Mouse (Mus musculus) 416B (cell line): ENCODE data around the gene D630045J12Rik.

Source experiments
- DNase-seq: peaks from one replicate; pipeline ENCODE4 v3.0.0; 2011; ENCODE audit warnings: low read depth

D630045J12Rik gene

DNA sequence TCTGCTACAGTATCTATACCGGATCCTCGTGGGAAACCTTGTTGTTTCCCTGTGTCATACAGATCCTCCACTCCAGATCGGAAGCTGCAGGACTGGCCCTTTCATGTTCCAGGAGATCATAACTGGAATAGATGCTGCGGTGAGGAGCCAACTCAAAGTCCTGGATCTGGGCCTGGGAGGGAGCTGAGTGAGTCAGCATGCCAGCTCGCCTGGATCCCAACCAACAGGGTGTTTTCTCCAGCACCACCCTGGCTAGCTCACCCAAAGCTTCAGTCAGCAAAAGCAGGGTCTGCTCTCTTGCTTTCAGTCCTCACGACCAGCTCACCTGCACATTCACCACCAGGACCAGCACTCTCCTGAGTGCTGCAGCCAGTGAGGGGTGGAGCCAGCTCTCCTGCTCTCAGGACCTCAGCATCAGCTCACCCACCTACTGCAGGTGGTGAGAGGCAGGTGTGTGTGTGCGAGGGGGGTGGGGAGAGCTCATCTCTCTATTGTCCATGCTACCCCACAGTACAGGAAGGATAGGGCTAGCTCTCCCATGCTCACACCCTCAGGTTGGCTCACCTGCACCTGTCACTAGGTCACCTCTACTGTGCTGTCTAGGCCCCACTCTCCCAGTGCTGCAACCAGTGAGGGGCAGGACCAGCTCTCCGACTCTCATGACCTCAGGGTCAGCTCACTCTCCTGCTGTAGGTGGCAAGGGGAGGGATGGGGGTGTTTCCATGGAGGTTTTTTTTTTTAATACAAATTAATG is 118.8 kb downstream of the D630045J12Rik start:
- no peak for DNase-seq

DNA sequence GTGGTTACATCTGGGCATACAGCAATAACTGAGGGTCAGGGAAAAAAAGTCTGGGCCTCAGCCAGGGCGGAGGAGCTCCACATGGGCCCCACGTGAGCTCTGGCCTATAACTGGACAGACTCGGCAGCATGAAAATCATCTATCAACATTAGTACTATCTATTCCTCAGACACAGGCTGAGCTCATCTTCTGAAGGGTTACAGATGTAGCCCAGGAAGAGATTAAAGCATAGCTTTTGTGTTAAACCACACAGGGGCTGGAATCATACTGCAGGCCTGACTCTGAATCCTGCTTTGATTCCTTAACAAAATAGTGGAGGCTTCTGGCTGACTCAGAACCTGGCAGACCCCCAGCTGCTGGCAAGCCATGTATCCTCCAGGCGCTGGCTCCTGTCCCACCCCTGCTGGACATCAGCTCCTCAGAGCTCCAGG is 122.0 kb downstream of the D630045J12Rik start:
- no peak for DNase-seq

DNA sequence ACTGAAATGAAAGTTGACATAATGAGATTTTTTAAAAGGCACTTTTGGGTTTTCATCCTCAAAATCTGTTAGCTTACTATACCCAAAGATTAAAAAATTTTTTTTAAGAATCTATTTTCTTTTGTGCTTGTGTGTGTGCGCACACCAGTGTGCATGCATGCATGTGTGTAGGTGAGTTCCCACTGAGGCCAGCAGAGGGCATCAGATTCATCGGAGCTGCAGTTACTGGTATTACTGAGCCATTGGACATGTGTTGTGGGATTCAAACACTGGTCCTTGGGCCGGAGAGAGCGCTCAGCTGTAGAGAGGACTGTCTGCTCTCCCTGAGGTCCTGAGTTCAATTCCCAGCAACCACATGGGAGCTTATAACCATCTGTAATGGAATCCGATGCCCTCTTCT is 123.9 kb downstream of the D630045J12Rik start:
- DNase-seq: peak; percentile 1

DNA sequence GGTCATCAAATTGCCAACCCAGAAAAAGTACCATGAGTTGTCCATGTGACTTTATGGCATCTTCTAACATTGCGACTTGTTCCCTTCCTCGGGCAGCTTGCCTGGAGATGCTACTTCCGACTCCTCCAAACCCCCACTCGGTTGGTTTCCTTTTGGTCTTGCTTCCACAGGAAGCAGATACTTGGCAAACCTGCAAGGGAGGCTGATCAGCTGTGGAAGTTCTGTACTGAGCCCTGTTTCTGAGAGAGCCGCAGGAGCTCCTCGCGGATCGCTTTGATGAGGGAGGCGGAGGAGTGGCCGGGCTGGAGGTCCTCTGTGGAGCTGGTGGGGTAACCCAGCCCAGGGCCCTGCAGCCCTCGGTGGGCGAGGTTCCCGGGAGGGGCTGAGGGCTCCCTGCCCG is 125.7 kb downstream of the D630045J12Rik start:
- no peak for DNase-seq

DNA sequence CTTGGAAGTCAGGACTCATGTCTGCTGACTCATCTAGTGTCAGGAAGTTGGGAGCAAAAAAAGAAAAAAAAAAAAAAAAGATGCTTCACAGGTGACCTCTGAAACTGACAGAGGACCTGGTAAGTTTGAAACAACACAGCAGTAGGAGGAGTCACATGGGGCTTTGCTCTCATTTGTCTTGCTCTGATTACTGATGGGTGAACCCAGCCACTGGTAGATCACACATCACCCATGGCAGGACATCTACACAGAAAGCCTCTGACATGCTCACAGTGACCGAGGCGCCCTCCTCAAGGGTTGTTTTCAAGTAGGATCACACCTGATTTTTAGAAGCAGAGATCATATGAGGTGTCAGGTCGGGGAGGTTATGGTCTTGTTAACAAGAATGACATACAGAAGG is 128.3 kb downstream of the D630045J12Rik start:
- no peak for DNase-seq

DNA sequence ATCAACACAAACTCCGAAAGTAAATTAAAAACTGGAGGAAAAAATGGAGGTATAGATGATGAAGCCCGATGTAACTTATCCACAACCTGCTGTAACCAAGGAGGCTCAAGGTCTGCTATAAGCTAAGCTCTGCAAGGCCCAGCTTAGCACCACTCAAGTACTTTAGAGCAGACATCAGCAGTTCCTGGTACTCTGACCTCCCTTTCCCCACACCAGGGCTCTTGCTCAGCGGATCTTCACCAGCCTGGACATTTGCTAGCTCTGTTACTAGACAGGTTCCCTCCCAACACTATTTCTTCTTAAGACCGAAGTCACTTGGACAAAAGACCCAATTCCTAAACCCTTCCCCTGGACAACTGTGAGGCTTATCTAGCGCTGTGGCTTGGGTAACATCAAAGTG is 128.9 kb downstream of the D630045J12Rik start:
- no peak for DNase-seq

DNA sequence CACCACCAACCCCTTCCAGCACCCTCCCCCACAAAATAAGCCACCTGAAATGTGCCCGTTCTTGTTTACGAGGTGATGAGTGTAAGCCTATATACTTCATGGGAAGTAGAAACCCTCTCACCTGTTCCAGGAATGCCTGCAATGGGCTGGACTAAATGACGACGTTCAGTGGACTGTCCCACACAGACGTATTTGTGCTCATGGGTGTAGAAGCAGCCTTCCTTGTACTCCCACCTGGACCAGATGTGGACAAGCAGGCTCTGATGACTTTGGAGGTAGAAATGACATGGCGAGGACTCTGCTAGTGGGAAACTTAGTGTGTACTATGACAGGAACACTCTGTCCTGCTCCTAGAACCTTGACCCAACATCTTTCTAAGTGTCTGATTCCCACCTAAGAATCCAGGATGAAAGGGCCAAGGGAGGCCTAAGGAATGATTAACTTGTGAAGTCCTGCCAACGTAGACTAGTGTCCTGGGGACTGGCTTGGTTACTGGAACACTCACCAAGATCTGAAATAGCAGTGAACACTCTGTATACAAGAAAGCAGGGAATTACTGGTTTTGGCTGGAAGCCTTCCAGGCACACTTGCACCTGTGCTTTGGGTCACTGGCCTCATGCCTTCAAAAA is 129.5 kb downstream of the D630045J12Rik start, which contains the start of gene Atp6v0a4:
TSS of gene Atp6v0a4 (minus strand) at position 380 of the 629 bp plus-strand sequence.
- DNase-seq: no peak

DNA sequence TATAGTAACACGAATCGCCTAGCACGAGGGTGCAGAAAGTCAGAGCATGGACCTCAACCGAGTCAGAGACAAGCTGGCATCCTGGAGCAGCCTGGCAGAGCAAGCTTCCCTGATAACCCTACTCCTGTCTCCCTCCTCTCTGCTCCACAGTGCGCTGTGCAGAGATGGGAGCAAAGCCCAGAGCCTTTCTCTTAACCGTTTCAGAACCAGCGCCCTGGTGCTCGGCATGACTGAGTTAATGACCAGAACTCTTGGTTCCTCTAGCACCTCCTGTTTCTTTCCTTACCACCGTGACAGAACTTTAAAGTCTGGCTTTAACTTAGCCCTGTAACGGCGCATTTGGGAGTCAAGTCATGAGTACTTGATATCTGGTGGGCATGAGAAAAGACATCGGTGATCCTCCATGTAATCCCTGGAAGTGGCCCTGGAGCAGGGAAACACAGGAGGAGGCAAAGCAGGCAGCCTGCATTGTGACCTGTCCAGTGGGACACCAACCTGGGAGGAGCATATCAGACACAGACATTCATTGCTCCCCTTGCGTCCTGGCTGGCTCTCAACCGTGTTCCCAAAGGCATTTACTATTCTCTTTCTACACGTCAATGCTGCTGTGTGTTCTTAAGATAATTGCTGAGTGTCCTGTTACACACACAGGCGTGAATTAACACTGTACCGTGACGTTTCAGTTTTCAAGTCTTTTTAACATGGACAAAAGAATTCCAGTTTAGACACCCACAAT is 130.2 kb downstream of the D630045J12Rik start:
- no peak for DNase-seq

DNA sequence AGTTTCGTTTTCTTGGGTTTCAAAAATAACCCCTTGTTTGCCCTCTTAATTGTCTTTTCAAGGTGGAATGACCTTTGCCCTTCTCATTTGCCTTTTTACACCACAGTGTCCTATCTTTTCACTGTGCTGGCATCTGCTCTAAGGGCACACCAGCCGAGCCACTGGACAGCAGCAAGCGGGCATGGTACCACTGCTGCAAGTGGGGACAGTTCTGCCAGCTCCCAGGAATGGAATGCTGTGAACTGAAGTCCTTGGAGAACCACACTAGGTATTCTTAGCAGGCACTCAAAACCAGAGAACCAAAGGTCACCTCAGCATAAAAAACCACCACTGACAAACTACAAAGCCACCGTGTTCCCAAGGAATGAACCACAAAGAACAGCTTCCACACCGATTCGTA is 131.0 kb downstream of the D630045J12Rik start:
- no peak for DNase-seq

DNA sequence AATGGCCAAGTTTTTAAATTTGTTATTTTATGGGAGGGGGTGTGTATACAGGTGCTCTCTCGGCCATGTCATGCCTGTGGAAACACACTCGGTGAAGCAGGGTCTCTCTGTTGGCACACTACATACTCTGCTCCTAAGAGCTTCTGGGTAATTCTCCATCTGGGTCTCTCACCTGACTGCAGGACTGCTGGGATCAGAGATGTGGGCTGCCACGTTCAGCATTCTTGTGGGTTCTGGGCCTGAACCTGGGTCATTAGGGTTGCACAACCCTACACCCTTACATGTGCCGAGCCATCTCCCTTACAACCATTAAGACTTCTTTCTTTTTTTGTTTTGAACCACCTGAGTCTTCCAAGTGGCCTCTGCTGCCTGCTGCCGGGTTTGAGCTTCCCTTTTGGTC is 132.0 kb downstream of the D630045J12Rik start:
- DNase-seq: no peak

DNA sequence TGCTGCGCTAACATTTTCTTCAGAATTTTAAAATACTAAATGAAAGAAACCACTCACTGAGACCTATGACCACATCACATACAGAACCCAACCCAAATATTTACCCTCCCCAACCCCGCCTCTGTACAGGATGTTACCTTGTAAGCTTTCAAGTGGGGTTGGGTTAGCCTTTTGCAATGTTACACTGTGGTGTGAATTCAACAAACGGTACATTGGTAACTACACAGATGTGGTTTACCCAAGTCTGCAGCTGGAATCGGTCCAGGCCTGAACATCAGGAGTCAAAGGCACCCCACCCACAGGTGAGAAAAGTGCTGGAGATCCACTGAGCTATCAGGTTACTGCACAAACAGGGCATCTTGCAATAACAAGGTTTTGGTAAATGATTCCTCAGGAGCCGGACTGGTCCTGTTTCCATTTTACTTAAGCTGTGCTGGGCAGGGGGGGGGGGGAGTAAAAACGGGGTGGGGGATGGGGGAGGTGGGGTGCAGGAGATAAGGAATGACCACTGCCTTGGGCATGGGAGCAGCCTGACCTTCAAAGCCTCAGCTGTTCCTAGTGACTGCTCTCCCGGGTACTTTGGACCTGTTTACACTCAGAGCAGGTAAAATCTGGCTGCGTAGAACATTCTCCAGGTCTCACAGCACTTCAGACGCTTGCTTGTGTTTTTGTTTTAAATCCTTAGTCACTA is 133.0 kb downstream of the D630045J12Rik start:
- no peak for DNase-seq

DNA sequence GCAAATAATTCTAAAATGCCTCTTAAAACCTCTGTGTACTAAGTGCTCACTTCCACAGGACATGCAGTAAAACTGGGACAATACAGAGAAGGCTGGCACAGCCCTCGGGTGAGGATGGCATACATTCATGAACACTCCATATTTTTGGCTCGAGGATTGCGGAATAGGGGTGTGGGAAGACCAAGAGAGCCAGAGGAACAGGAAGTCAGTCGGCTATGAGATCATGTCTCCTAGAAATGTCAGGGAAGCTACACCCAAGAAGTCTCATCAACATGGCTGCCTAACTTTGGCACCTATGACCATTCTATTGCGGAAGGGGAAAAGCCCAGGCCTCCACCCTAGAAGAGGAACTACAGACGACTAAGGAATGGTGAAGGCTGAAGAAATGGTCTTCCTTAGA is 135.5 kb downstream of the D630045J12Rik start:
- DNase-seq: no peak

DNA sequence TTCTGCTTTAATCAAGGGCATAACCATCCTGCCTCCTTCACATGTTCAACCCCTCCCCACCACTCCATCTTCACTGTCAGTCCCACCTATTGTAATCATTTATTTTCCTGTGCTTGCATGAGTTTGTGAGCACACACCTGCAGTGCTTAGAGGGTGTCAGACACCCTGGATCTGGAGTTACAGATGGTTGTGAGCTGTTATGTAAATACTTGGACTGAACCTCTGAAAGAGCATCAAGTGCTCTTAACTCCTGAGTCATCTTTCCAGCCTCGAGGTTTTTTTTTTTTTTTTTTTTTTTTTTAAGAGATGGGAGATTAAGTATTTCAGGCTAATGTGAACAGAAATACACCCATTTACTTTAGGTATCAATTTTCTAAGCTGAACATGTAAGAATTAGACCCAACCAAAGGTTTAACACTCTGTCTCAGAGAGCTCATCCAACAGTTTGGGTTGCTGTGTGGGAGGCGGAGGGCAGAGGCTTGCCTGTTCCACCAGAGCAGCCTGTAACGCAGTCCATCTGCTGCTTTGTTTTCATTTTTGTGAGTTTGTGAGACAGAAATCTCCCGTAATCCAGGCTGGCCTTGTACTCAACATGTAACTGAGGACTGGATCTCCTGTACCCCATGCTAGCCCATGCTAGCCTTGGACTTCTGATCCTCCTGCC is 137.6 kb downstream of the D630045J12Rik start:
- DNase-seq: no peak

DNA sequence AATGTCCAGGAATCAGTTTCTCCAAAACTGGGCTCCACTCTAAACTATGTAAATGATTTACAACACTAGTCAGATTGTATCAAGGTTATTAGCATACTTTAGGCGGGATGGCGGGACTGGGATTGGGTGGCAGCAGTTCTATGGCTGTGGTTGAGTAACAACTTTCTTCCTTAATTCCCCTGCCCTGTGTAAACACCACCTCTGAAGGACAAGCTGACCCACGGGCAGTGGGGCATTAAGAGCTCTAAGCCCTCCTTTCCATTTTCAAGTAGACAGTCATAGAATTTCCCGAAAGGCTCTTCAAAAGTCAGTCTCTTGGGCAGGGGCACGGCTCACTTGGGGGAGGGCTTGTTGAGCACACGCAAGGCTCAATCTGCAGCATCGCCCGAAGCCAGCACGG is 142.9 kb downstream of the D630045J12Rik start:
- no peak for DNase-seq

DNA sequence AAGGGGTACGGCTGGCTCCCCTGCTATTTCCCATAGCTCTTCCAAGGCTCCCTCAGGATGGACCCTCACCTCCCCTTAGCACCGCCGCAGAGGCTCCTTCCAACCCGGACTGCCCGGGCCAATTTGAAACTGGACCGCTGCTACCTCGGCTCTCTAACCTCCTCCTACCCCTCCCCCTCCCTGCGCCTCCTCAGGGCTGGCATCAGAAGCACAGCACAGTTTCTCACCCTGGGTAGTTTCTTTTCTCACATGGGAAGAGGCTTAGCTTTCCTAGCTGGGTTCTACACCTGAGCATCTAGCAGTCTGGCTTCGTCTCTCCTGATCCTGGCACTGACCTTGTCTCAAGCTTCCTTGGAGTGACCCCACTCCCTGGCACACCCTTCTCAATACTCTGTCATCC is 143.9 kb downstream of the D630045J12Rik start:
- no peak for DNase-seq

DNA sequence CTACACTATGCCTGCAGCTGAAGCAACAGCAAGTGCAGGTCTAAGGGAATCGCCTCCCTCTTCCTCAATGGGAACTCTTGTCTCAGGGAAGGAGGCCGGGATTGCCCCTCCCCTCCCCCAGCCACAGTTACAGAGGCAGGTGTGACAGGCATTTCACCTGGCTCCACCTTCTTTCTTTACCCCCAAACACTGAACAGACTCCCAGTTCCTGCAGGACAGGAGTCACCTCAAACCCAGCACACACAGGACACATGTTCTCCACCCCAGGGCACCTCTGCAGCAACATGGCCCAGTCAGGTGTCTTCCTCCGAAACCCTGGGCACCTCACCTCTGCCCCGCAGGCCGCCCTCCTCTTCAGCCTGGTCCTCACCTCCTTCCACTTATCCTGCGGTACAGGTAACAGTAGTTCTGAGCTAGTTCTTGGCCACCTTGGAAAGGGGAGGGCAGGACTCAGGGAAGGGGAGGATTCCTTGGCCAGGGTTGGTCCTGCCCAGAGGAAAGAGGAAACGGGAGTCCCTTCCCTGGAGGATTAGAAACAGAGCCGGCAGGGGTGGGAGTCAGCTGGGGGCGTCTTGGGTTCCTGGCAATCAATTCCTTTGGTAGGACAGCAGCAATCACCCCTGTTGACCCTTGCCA is 144.5 kb downstream of the D630045J12Rik start, which contains the start of gene Tmem213:
TSS of gene Tmem213 (plus strand) at position 96 of the 636 bp plus-strand sequence.
- no peak for DNase-seq

DNA sequence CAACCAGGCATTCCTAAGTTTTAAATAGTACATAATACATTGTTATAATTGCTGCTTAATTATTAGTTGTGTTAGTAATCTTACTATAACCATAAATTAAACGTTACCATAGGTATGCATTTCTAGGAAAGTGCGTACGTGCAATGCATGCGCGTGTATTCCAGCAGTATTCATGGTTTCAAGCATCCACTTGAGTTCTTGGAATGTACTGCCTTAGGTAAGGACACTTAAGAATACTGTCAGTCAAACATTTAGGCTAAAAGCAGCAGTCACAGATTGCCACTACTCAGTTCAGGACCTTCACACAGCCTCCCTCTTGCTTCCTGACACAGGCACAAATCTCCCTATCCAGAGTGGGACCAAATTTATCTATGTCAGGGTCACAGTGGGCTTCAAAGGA is 145.4 kb downstream of the D630045J12Rik start:
- DNase-seq: no peak

DNA sequence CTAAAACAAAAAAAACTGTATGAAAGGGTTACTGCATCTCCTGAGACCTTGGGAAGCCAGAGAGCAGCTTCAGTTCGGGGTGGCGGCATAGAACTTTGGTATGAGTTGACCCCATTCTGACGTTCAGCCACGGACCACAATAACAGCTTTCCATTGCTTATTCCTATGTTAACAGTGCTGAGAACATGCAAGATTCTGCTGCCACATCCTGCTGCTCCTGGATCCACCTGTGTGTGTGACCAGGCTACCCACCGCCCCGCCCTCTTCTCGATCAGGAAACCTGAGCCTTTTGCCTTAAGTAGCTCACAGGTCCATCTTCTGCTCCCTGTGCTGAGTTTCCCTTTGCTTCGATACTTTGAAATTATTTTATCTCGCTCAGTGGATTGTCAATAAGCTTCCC is 147.9 kb downstream of the D630045J12Rik start:
- DNase-seq: no peak

DNA sequence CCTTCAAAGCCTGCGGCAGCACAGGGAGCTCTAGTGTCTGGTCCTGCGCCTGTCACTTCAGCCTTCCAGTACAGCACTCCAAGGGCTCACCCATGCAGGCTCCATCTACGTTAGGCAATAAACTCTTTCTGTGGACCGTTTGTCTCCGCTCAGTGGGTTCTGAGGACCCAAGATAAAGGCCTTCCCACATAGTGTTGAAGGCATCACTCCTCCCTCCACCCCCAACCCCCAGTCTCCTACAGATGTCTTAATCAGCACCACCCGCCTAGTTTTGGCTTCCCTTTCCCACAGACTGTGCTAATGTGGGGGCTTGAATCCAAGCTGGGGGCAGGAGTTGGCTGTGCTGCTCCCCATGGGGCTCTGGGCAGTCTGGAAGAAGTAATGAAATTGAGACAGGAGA is 150.0 kb downstream of the D630045J12Rik start:
- no peak for DNase-seq

DNA sequence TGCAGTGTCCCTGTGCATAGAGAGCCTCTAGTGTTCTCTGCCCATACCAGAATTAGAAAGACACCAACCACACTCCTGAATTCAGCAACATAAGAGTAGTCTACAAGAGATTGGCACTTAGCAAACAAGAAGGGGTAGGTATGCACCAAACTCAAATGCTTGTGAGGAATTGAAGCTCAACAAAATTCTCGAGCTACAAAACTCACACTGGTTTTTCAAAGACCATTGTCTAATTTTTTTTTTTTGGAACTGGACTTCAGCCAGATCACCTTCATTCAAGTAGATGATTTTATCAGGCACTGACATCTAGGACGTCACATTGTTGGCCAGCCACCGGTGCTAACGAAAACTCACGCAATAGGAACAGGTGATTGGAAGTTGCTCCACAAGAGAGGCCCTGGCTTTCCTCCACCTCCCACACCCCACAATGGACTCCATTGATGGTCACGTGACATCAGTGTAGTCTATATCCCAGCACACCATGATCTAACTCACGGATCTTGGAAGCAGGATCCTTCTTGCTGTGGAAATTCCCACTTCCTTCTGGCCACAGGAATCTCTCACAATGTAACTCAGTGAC is 151.5 kb downstream of the D630045J12Rik start:
- DNase-seq: no peak

DNA sequence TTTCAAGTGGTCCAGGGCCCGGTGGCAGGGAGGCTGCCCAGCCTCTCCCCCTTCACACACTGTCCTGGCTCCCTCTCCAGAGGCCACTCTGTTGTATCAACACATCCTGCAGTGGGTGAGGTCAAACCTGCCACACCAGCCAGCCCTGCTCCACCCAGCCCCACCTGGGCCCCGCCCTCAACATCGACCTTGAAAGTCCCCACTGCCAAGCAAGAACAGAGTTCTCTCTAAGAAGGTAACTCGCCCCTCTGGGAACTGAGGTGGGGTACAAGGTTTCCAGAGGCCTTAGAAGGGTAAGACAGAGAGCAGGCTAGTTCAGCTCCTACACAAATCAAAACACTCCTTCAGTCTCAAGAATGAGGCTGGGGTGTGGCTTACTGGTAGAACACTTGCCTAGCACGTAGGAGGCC is 156.8 kb downstream of the D630045J12Rik start:
- no peak for DNase-seq
